Mouse (Mus musculus): ENCODE results near the gene Nek6. TPM values are rescaled to one million over a fixed set of nuclear protein-coding genes. Genes with fewer than 3 reads are reported as not detected.

The Nek6 gene
- polyA plus RNA-seq, 1 experiment = 3.3 TPM

GRCm38 (mm10) chr2:38544982-38545381, 33.5 kb downstream of the Nek6 start:
- no peak overlapping the region for H3K27ac ChIP-seq (ENCODE audit: control insufficient read depth, insufficient read depth, low read depth, low read length)
- H3K36me3 ChIP-seq (ENCODE audit: control insufficient read depth, insufficient read depth, low read length) = no peaks in the 10 kb centered on the region
- no peaks in the 10 kb centered on the region for H3K4me1 ChIP-seq (ENCODE audit: control insufficient read depth, insufficient read depth, low read length)
- TF ChIP-seq POLR2A (IDR thresholded peaks at IDR 0.05; ENCODE audit: control insufficient read depth, low read depth, low read length) (no peak), CTCF (IDR thresholded peaks at IDR 0.05; ENCODE audit: control insufficient read depth, insufficient read depth, insufficient replicate concordance, low read depth, low read length) (no peak)
- no peak overlapping the region for H3K4me3 ChIP-seq (ENCODE audit: control insufficient read depth, low read depth, low read length)
- no peaks in the 10 kb centered on the region for H3K27me3 ChIP-seq (ENCODE audit: control insufficient read depth, insufficient read depth, low read length)

- no peaks in the 10 kb centered on the region for H3K36me3 ChIP-seq (ENCODE audit: control insufficient read depth, insufficient read depth, low read length)
- no peak overlapping the region for H3K27ac ChIP-seq (ENCODE audit: control insufficient read depth, insufficient read depth, low read depth, low read length)
- H3K4me3 ChIP-seq (ENCODE audit: control insufficient read depth, low read depth, low read length) = no peak overlapping the region
- H3K4me1 ChIP-seq (ENCODE audit: control insufficient read depth, insufficient read depth, low read length) = no peaks in the 10 kb centered on the region
- TF ChIP-seq POLR2A (IDR thresholded peaks at IDR 0.05; ENCODE audit: control insufficient read depth, low read depth, low read length) (no peak), CTCF (IDR thresholded peaks at IDR 0.05; ENCODE audit: control insufficient read depth, insufficient read depth, insufficient replicate concordance, low read depth, low read length) (no peak)
- H3K27me3 ChIP-seq (ENCODE audit: control insufficient read depth, insufficient read depth, low read length) = no peaks in the 10 kb centered on the region
Measured at GRCm38 (mm10) chr2:38545706-38546105, 34.3 kb downstream of the Nek6 start.

GRCm38 (mm10) chr2:38546222-38546621, 34.8 kb downstream of the Nek6 start:
- Histone ChIP-seq H3K27me3 (ENCODE audit: control insufficient read depth, insufficient read depth, low read length) (no peaks in the 10 kb centered on the region), H3K4me3 (ENCODE audit: control insufficient read depth, low read depth, low read length) (no peak overlapping the region), H3K4me1 (ENCODE audit: control insufficient read depth, insufficient read depth, low read length) (no peaks in the 10 kb centered on the region), H3K36me3 (ENCODE audit: control insufficient read depth, insufficient read depth, low read length) (no peaks in the 10 kb centered on the region), H3K27ac (ENCODE audit: control insufficient read depth, insufficient read depth, low read depth, low read length) (no peak overlapping the region)
- no peak for TF ChIP-seq CTCF (IDR thresholded peaks at IDR 0.05; ENCODE audit: control insufficient read depth, insufficient read depth, insufficient replicate concordance, low read depth, low read length)
- no peak for TF ChIP-seq POLR2A (IDR thresholded peaks at IDR 0.05; ENCODE audit: control insufficient read depth, low read depth, low read length)

- Histone ChIP-seq H3K4me1 (ENCODE audit: control insufficient read depth, insufficient read depth, low read length) (no peaks in the 10 kb centered on the region), H3K36me3 (ENCODE audit: control insufficient read depth, insufficient read depth, low read length) (no peaks in the 10 kb centered on the region), H3K27me3 (ENCODE audit: control insufficient read depth, insufficient read depth, low read length) (no peaks in the 10 kb centered on the region), H3K4me3 (ENCODE audit: control insufficient read depth, low read depth, low read length) (no peak overlapping the region), H3K27ac (ENCODE audit: control insufficient read depth, insufficient read depth, low read depth, low read length) (no peak overlapping the region)
- no peak for TF ChIP-seq CTCF (IDR thresholded peaks at IDR 0.05; ENCODE audit: control insufficient read depth, insufficient read depth, insufficient replicate concordance, low read depth, low read length)
- no peak for TF ChIP-seq POLR2A (IDR thresholded peaks at IDR 0.05; ENCODE audit: control insufficient read depth, low read depth, low read length)
Measured at GRCm38 (mm10) chr2:38546748-38547147, 35.3 kb downstream of the Nek6 start.

GRCm38 (mm10) chr2:38547793-38548517, 36.5 kb downstream of the Nek6 start:
- Histone ChIP-seq H3K4me1 (ENCODE audit: control insufficient read depth, insufficient read depth, low read length) (no peaks in the 10 kb centered on the region), H3K27me3 (ENCODE audit: control insufficient read depth, insufficient read depth, low read length) (no peaks in the 10 kb centered on the region)
- TF ChIP-seq POLR2A (IDR thresholded peaks at IDR 0.05; ENCODE audit: control insufficient read depth, low read depth, low read length) (no peak), CTCF (IDR thresholded peaks at IDR 0.05; ENCODE audit: control insufficient read depth, insufficient read depth, insufficient replicate concordance, low read depth, low read length) (no peak)

GRCm38 (mm10) chr2:38552004-38552443, 40.6 kb downstream of the Nek6 start:
- H3K27ac ChIP-seq (ENCODE audit: control insufficient read depth, insufficient read depth, low read depth, low read length) = no peak overlapping the region
- H3K36me3 ChIP-seq (ENCODE audit: control insufficient read depth, insufficient read depth, low read length) = no peaks in the 10 kb centered on the region
- no peaks in the 10 kb centered on the region for H3K4me1 ChIP-seq (ENCODE audit: control insufficient read depth, insufficient read depth, low read length)
- no peak overlapping the region for H3K4me3 ChIP-seq (ENCODE audit: control insufficient read depth, low read depth, low read length)
- TF ChIP-seq CTCF (IDR thresholded peaks at IDR 0.05; ENCODE audit: control insufficient read depth, insufficient read depth, insufficient replicate concordance, low read depth, low read length) (no peak), POLR2A (IDR thresholded peaks at IDR 0.05; ENCODE audit: control insufficient read depth, low read depth, low read length) (no peak)
- no peaks in the 10 kb centered on the region for H3K27me3 ChIP-seq (ENCODE audit: control insufficient read depth, insufficient read depth, low read length)

More at GRCm38 (mm10) chr2:38547793-38548517, 36.5 kb downstream of the Nek6 start:
- Histone ChIP-seq H3K27ac (ENCODE audit: control insufficient read depth, insufficient read depth, low read depth, low read length) (no peak overlapping the region), H3K36me3 (ENCODE audit: control insufficient read depth, insufficient read depth, low read length) (no peaks in the 10 kb centered on the region), H3K4me3 (ENCODE audit: control insufficient read depth, low read depth, low read length) (no peak overlapping the region)

- Histone ChIP-seq H3K27me3 (ENCODE audit: control insufficient read depth, insufficient read depth, low read length) (no peaks in the 10 kb centered on the region), H3K27ac (ENCODE audit: control insufficient read depth, insufficient read depth, low read depth, low read length) (no peak overlapping the region), H3K4me3 (ENCODE audit: control insufficient read depth, low read depth, low read length) (no peak overlapping the region), H3K4me1 (ENCODE audit: control insufficient read depth, insufficient read depth, low read length) (no peaks in the 10 kb centered on the region), H3K36me3 (ENCODE audit: control insufficient read depth, insufficient read depth, low read length) (no peaks in the 10 kb centered on the region)
- TF ChIP-seq POLR2A (IDR thresholded peaks at IDR 0.05; ENCODE audit: control insufficient read depth, low read depth, low read length) = no peak
- no peak for TF ChIP-seq CTCF (IDR thresholded peaks at IDR 0.05; ENCODE audit: control insufficient read depth, insufficient read depth, insufficient replicate concordance, low read depth, low read length)
Measured at GRCm38 (mm10) chr2:38554226-38554995, 43.0 kb downstream of the Nek6 start.
